Mouse (Mus musculus): ENCODE data around the gene Sorcs1. TPM values are rescaled to one million over a fixed set of nuclear protein-coding genes. Genes with fewer than 3 reads are reported as not detected.

Sorcs1 gene
- polyA plus RNA-seq (2012; rRNA removed) = 0.28 and 0.36 TPM in 2 replicates

DNA sequence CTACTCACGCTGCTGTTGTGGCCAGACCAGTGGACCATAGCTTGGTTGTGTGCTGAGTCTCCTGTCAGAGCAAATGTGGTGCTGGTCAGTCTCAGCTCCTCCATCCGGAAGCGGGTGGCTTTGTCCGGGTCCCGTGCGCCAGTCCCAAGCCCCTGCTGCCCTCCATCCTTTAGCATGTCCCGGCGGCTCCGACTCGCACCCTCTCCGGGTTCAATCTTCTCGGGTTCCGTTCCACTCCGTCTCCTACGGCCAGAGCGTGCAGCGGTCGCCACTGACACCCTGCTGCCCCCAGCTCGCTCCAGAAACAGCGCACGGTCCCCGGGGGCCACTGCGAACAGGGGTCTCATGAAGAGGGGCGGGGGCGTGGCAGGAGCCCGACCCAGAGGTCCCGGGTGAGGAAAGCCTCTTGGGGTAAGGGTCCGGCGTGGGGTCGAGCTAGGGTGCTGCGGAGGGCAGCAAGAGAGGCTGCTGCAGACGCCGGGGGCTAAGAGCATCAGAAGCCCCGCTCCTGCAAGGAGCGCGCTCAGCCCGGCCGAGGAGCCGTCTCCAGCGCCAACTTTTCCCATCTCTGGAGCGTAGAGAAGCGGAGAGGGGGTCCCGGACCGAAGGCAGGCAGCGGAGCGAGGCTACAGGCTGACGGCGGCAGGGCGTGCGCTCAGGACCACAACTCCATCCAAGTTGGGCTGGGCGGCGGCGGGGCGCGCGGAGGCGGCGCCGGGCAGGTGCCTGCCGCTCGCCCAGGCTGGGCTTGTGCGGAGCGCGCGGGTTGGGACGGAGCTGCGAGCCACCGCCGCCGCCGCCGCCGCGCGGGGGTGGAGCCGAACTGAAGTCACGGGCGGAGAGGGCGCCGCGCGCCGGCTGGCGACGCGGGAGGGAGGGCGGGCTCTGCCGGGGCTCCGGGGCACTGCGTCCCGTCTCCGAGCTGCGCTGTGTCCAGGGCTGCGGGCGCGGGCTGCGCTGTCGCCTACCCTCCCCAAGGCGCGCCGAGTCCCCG is at the start of gene Sorcs1:
Sorcs1 (minus strand) TSS at position 744 of the 994 bp plus-strand sequence.

Data from colon, adult 2 months (tissue).